Mouse (Mus musculus): ENCODE measurements around the gene Nudt8. TPM values are rescaled to one million over a fixed set of nuclear protein-coding genes. Genes with fewer than 3 reads are reported as not detected.
"Not testable (repeated sequence)": the region's sequence is repeated elsewhere in the genome, so short reads cannot be mapped to it uniquely, and the experiment has no call there.

The Nudt8 gene
- total RNA-seq, 2 experiments from 2014 or later, result 9.7 to 10.5 TPM

- ATAC-seq (replicated peaks; ENCODE audit: poor library complexity, severe bottlenecking), result peak; percentile 72
Measured at GRCm38 (mm10) chr19:4045966-4046865, 45.8 kb downstream of the Nudt8 start, which contains the start of gene Gstp2. Gene Gstp2 (minus strand): TSS chr19:4046023.

- no peak for ATAC-seq (replicated peaks; ENCODE audit: poor library complexity, severe bottlenecking)
Measured at GRCm38 (mm10) chr19:4046866-4047254, 46.5 kb downstream of the Nudt8 start.

GRCm38 (mm10) chr19:4047859-4048258 lies 47.5 kb downstream of the Nudt8 start:
- ATAC-seq (replicated peaks; ENCODE audit: poor library complexity, severe bottlenecking), result peak; percentile 38

- not testable (repeated sequence) for ATAC-seq (replicated peaks; ENCODE audit: poor library complexity, severe bottlenecking)
Measured at GRCm38 (mm10) chr19:4049069-4049468, 48.7 kb downstream of the Nudt8 start.

GRCm38 (mm10) chr19:4051016-4051415 lies 50.6 kb downstream of the Nudt8 start:
- no peak for ATAC-seq (replicated peaks; ENCODE audit: poor library complexity, severe bottlenecking)

Other genes with a start within 250 kb of the Nudt8 start
Only the 30 nearest of the 32 such genes appear.
- gene Chka, start 148.8 kb upstream of the Nudt8 start, total RNA-seq (2014; fragmentation: Nextera tagmentation), result 30.2 and 50.6 TPM in 2 replicates
- gene Chka, start 148.8 kb upstream of the Nudt8 start, total RNA-seq (2017), result 32.7 and 37.2 TPM in 2 replicates
- gene Tcirg1, start 93.4 kb upstream of the Nudt8 start, total RNA-seq (2014; fragmentation: Nextera tagmentation), result 165 and 253 TPM in 2 replicates
- gene Tcirg1, start 93.4 kb upstream of the Nudt8 start, total RNA-seq (2017), result 159 and 178 TPM in 2 replicates
- 157 and 158 TPM in 2 replicates for gene Ndufs8, start 87.8 kb upstream of the Nudt8 start, total RNA-seq (2014; fragmentation: Nextera tagmentation)
- gene Ndufs8, start 87.8 kb upstream of the Nudt8 start, total RNA-seq (2017), result 89.0 and 91.9 TPM in 2 replicates
- gene Aldh3b1, start 70.8 kb upstream of the Nudt8 start, total RNA-seq (2014; fragmentation: Nextera tagmentation), result 5.9 and 8.4 TPM in 2 replicates
- gene Aldh3b1, start 70.8 kb upstream of the Nudt8 start, total RNA-seq (2017), result 8.4 and 14.1 TPM in 2 replicates
- 162 and 191 TPM in 2 replicates for gene Unc93b1, start 65.4 kb upstream of the Nudt8 start, total RNA-seq (2014; fragmentation: Nextera tagmentation)
- 205 and 220 TPM in 2 replicates for gene Unc93b1, start 65.4 kb upstream of the Nudt8 start, total RNA-seq (2017)
- not detected in 2 replicates for gene Aldh3b3, start 41.9 kb upstream of the Nudt8 start, total RNA-seq (2014; fragmentation: Nextera tagmentation)
- not detected in 2 replicates for gene Aldh3b3, start 41.9 kb upstream of the Nudt8 start, total RNA-seq (2017)
- not detected in 2 replicates for gene Aldh3b2, start 28.3 kb upstream of the Nudt8 start, total RNA-seq (2014; fragmentation: Nextera tagmentation)
- 0.09 TPM in 1 of 2 replicates, not detected in the other for gene Aldh3b2, start 28.3 kb upstream of the Nudt8 start, total RNA-seq (2017)
- gene Acy3, start 14.0 kb upstream of the Nudt8 start, total RNA-seq (2014; fragmentation: Nextera tagmentation), result 4.1 and 6.4 TPM in 2 replicates
- gene Acy3, start 14.0 kb upstream of the Nudt8 start, total RNA-seq (2017), result 0.73 and 4.0 TPM in 2 replicates
- not detected in 2 replicates for gene Tbx10, start 7.8 kb upstream of the Nudt8 start, total RNA-seq (2014; fragmentation: Nextera tagmentation)
- gene Tbx10, start 7.8 kb upstream of the Nudt8 start, total RNA-seq (2017), result not detected in 2 replicates
- gene Gm49405, start within 50 bp of the Nudt8 start, total RNA-seq (2014; fragmentation: Nextera tagmentation), result 0.30 and 3.0 TPM in 2 replicates
- gene Gm49405, start within 50 bp of the Nudt8 start, total RNA-seq (2017), result 1.2 and 1.3 TPM in 2 replicates
- 3.0 and 7.0 TPM in 2 replicates for gene Doc2g, start 2.7 kb downstream of the Nudt8 start, total RNA-seq (2014; fragmentation: Nextera tagmentation)
- 0.46 and 2.9 TPM in 2 replicates for gene Doc2g, start 2.7 kb downstream of the Nudt8 start, total RNA-seq (2017)
- gene Ndufv1, start 12.2 kb downstream of the Nudt8 start, total RNA-seq (2014; fragmentation: Nextera tagmentation), result 93.8 and 132 TPM in 2 replicates
- gene Ndufv1, start 12.2 kb downstream of the Nudt8 start, total RNA-seq (2017), result 222 and 241 TPM in 2 replicates
- gene Gstp1, start 37.4 kb downstream of the Nudt8 start, total RNA-seq (2014; fragmentation: Nextera tagmentation), result 235 and 335 TPM in 2 replicates
- gene Gstp1, start 37.4 kb downstream of the Nudt8 start, total RNA-seq (2017), result 84.1 and 120 TPM in 2 replicates
- gene Gstp2, start 45.4 kb downstream of the Nudt8 start, total RNA-seq (2014; fragmentation: Nextera tagmentation), result not detected in 2 replicates
- gene Gstp2, start 45.4 kb downstream of the Nudt8 start, total RNA-seq (2017), result 4.3 TPM in 1 of 2 replicates, not detected in the other
- not detected in 2 replicates for gene Gstp3, start 59.0 kb downstream of the Nudt8 start, total RNA-seq (2014; fragmentation: Nextera tagmentation)
- gene Gstp3, start 59.0 kb downstream of the Nudt8 start, total RNA-seq (2017), result 0.65 TPM in 1 of 2 replicates, not detected in the other
- gene Cabp2, start 81.0 kb downstream of the Nudt8 start, total RNA-seq (2014; fragmentation: Nextera tagmentation), result not detected in 2 replicates
- not detected in 2 replicates for gene Cabp2, start 81.0 kb downstream of the Nudt8 start, total RNA-seq (2017)
- 119 and 155 TPM in 2 replicates for gene Cdk2ap2, start 96.6 kb downstream of the Nudt8 start, total RNA-seq (2014; fragmentation: Nextera tagmentation)
- gene Cdk2ap2, start 96.6 kb downstream of the Nudt8 start, total RNA-seq (2017), result 33.7 and 36.5 TPM in 2 replicates
- 11.3 and 16.8 TPM in 2 replicates for gene Pitpnm1, start 99.4 kb downstream of the Nudt8 start, total RNA-seq (2014; fragmentation: Nextera tagmentation)
- 4.5 and 24.3 TPM in 2 replicates for gene Pitpnm1, start 99.4 kb downstream of the Nudt8 start, total RNA-seq (2017)
- gene Aip, start 125.3 kb downstream of the Nudt8 start, total RNA-seq (2014; fragmentation: Nextera tagmentation), result 19.6 and 60.2 TPM in 2 replicates
- gene Aip, start 125.3 kb downstream of the Nudt8 start, total RNA-seq (2017), result 31.3 and 38.6 TPM in 2 replicates
- not detected in 2 replicates for gene Gpr152, start 139.2 kb downstream of the Nudt8 start, total RNA-seq (2014; fragmentation: Nextera tagmentation)
- not detected in 2 replicates for gene Gpr152, start 139.2 kb downstream of the Nudt8 start, total RNA-seq (2017)
- gene Cabp4, start 143.5 kb downstream of the Nudt8 start, total RNA-seq (2014; fragmentation: Nextera tagmentation), result not detected in 2 replicates
- not detected in 2 replicates for gene Cabp4, start 143.5 kb downstream of the Nudt8 start, total RNA-seq (2017)
- 143 and 234 TPM in 2 replicates for gene Coro1b, start 148.0 kb downstream of the Nudt8 start, total RNA-seq (2014; fragmentation: Nextera tagmentation)
- gene Coro1b, start 148.0 kb downstream of the Nudt8 start, total RNA-seq (2017), result 71.3 and 73.2 TPM in 2 replicates
- 40.8 and 53.6 TPM in 2 replicates for gene Ptprcap, start 153.0 kb downstream of the Nudt8 start, total RNA-seq (2014; fragmentation: Nextera tagmentation)
- gene Ptprcap, start 153.0 kb downstream of the Nudt8 start, total RNA-seq (2017), result 64.9 and 84.1 TPM in 2 replicates
- gene Rps6kb2, start 162.8 kb downstream of the Nudt8 start, total RNA-seq (2014; fragmentation: Nextera tagmentation), result 42.5 and 45.6 TPM in 2 replicates
- 21.0 and 31.6 TPM in 2 replicates for gene Rps6kb2, start 162.8 kb downstream of the Nudt8 start, total RNA-seq (2017)
- gene Carns1, start 174.9 kb downstream of the Nudt8 start, total RNA-seq (2014; fragmentation: Nextera tagmentation), result 0.58 and 5.7 TPM in 2 replicates
- gene Carns1, start 174.9 kb downstream of the Nudt8 start, total RNA-seq (2017), result 1.1 and 2.9 TPM in 2 replicates
- gene Tbc1d10c, start 190.7 kb downstream of the Nudt8 start, total RNA-seq (2014; fragmentation: Nextera tagmentation), result 41.1 and 50.1 TPM in 2 replicates
- gene Tbc1d10c, start 190.7 kb downstream of the Nudt8 start, total RNA-seq (2017), result 11.3 and 18.4 TPM in 2 replicates
- 406 and 527 TPM in 2 replicates for gene Ppp1ca, start 191.5 kb downstream of the Nudt8 start, total RNA-seq (2014; fragmentation: Nextera tagmentation)
- gene Ppp1ca, start 191.5 kb downstream of the Nudt8 start, total RNA-seq (2017), result 494 and 518 TPM in 2 replicates
- 27.8 and 41.3 TPM in 2 replicates for gene Rad9a, start 201.1 kb downstream of the Nudt8 start, total RNA-seq (2014; fragmentation: Nextera tagmentation)
- 16.0 and 16.3 TPM in 2 replicates for gene Rad9a, start 201.1 kb downstream of the Nudt8 start, total RNA-seq (2017)
- 6.8 and 7.4 TPM in 2 replicates for gene Clcf1, start 213.7 kb downstream of the Nudt8 start, total RNA-seq (2014; fragmentation: Nextera tagmentation)
- 0.67 and 1.8 TPM in 2 replicates for gene Clcf1, start 213.7 kb downstream of the Nudt8 start, total RNA-seq (2017)
- gene AC109138.7, start 213.8 kb downstream of the Nudt8 start, total RNA-seq (2014; fragmentation: Nextera tagmentation), result not detected in 2 replicates
- gene AC109138.7, start 213.8 kb downstream of the Nudt8 start, total RNA-seq (2017), result not detected in 2 replicates